Mouse (Mus musculus) liver, adult 2 months (tissue): ENCODE data around the gene Hhat. TPM values are rescaled to one million over a fixed set of nuclear protein-coding genes. Genes with fewer than 3 reads are reported as not detected.

Experiments
- DNase-seq: peaks from one replicate; pipeline ENCODE4 v3.0.0-alpha.2; 2011; ENCODE audit warnings: low read depth, low spot score; ENCODE audit errors: extremely low read depth
- H3K27ac ChIP-seq: fragments of 200-500 bp; replicated peaks from 2 replicates; pipeline ENCODE4 v1.5.1; 2012; ENCODE audit warnings: low read depth, mild to moderate bottlenecking, control low read depth, inconsistent platforms, low read length; ENCODE audit not compliant: insufficient read depth
- H3K27me3 ChIP-seq: fragments of 200-500 bp; 2 replicates; pipeline ENCODE4 v1.6.1; 2012; ENCODE audit warnings: mild to moderate bottlenecking, moderate library complexity, low read length, inconsistent platforms; ENCODE audit not compliant: control insufficient read depth, insufficient read depth
- H3K36me3 ChIP-seq: fragments of 200-500 bp; 2 replicates; pipeline ENCODE4 v1.6.1; 2012; ENCODE audit warnings: low read length, inconsistent platforms; ENCODE audit not compliant: control insufficient read depth, insufficient read depth
- H3K4me1 ChIP-seq: fragments of 200-500 bp; 2 replicates; pipeline ENCODE4 v1.6.1; 2011; ENCODE audit warnings: low read length; ENCODE audit not compliant: control insufficient read depth, insufficient read depth
- H3K4me3 ChIP-seq: fragments of 200-500 bp; 2 replicates; pipeline ENCODE4 v1.5.1; 2011; ENCODE audit warnings: low read depth, mild to moderate bottlenecking, control low read depth, low read length, moderate library complexity; ENCODE audit not compliant: insufficient read depth
- H3K79me2 ChIP-seq: fragments of 200-500 bp; 2 replicates; pipeline ENCODE4 v1.6.1; 2012; ENCODE audit warnings: inconsistent platforms, mild to moderate bottlenecking, low read length, moderate library complexity; ENCODE audit not compliant: control insufficient read depth, insufficient read depth
- H3K9ac ChIP-seq: fragments of 200-500 bp; 2 replicates; pipeline ENCODE4 v1.6.1; 2012; ENCODE audit warnings: low read depth, mild to moderate bottlenecking, control low read depth, inconsistent platforms, low read length
- CTCF ChIP-seq: fragments of 200-500 bp; IDR thresholded peaks from 2 replicates; pipeline ENCODE4 v1.5.1; 2011; ENCODE audit warnings: low read depth, low read length, control low read depth
- POLR2A ChIP-seq: fragments of 200-500 bp; IDR thresholded peaks from 2 replicates; pipeline ENCODE4 v1.6.1; 2011; ENCODE audit warnings: low read length, control low read depth; ENCODE audit not compliant: insufficient read depth; ENCODE audit errors: extremely low read depth
- WGBS: fragments of 180-500 bp; shearing (Covaris S2); methylation state at CpG from one replicate; pipeline ENCODE4 v1.1.7; 2018; 5-methylcytosine and 5-hydroxymethylcytosine counted together
- polyA plus RNA-seq: library from polyadenylated mRNA; depleted of rRNA; stranded (reverse); fragments of >200 nt; gene quantifications from 2 replicates; pipeline ENCODE4 v1.2.3, GENCODE M21; 2012
- total RNA-seq: library from RNA; depleted of rRNA; stranded (reverse); fragments of >200 nt; gene quantifications from 2 replicates; pipeline ENCODE4 v1.2.3, GENCODE M21; 2014

Hhat gene
- total and polyA plus RNA-seq, 2 experiments: 1.9 to 2.1 TPM

GRCm38 (mm10) chr1:192796201-192797010 is 25.4 kb upstream of the Hhat start:
- Histone ChIP-seq H3K79me2 (no peaks in the 10 kb centered on the region), H3K9ac (no peak overlapping the region), H3K36me3 (no peaks in the 10 kb centered on the region), H3K27me3 (no peaks in the 10 kb centered on the region), H3K4me3 (no peak overlapping the region), H3K4me1 (no peaks in the 10 kb centered on the region), H3K27ac (no peak overlapping the region)
- TF ChIP-seq CTCF (no peak), POLR2A (no peak)
- DNase-seq: no peak
- WGBS: 51% methylated on average over 12 of the region's 21 CpGs

DNA sequence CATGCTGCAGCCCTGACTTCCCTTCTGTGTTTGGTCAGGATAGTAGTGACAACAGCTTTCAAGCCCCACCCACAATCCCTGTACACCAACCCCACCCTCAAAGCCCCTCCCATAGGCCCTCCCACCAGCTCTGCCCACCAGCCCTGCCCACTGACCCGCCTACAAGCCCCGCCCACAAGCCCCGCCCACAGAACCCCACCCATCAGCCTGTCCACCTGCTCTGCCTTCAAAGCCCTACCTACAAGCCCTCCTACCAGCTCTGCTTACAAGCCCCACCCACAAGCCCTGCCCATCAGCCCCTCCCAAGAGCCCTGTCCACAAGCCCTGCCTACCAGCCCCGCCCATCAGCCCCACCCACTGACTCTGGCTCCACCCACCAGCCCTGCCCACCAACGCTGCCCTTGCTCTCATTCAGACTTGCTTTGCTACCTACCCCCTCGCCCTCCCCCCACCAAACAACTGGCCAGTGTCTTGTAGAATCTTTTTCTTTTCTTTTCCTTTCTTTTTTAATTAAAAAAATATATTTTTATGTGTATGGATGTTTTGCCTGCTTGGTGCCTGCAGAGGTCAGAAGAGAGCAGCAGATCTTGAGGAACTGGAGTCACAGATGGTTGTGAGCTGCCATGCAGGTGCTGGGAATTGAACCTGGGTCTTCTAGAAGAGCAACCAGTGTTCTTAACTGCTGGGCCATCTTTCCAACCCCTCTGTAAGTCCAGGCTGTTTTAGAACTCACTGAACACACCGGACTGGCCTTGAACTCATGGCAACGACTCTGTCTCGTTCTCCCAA is 24.1 kb upstream of the Hhat start:
- no peaks in the 10 kb centered on the region for H3K79me2 ChIP-seq
- no peaks in the 10 kb centered on the region for H3K27me3 ChIP-seq
- WGBS: 65% methylated on average over 9 of the region's 9 CpGs
- no peak overlapping the region for H3K4me3 ChIP-seq
- H3K36me3 ChIP-seq: no peaks in the 10 kb centered on the region
- no peak overlapping the region for H3K27ac ChIP-seq
- TF ChIP-seq CTCF: no peak
- no peak for TF ChIP-seq POLR2A
- DNase-seq: no peak
- no peaks in the 10 kb centered on the region for H3K4me1 ChIP-seq
- H3K9ac ChIP-seq: no peak overlapping the region

DNA sequence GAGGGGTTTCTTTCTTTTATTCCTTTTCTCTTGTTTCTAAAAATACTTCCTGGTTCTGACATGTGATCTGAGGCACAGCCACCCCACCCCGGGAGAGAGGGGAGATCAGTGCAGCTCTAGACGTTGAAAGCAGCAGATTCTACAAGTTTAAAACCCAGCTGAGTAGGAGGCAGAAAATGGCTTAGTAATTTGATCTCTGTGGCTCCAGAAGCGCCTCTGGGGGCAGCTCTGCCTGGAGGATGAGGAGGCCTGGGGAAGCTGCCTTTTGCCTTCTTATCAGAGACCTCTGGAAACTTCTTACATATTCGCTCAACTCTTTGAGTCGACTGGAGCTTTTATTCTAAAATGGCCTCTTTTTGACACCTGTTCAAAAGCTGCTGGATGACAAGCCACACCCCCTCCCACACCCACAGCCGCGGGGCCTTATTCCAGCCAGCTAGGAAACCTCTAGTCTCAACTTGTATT is 20.9 kb upstream of the Hhat start:
- no peak for DNase-seq
- Histone ChIP-seq H3K9ac (no peak overlapping the region), H3K4me1 (no peaks in the 10 kb centered on the region), H3K36me3 (no peaks in the 10 kb centered on the region), H3K79me2 (no peaks in the 10 kb centered on the region), H3K27me3 (no peaks in the 10 kb centered on the region), H3K4me3 (no peak overlapping the region), H3K27ac (no peak overlapping the region)
- TF ChIP-seq POLR2A: no peak
- no peak for TF ChIP-seq CTCF
- 35% methylated on average over 7 of the region's 7 CpGs for WGBS

- WGBS: 96% methylated on average over 4 of the region's 4 CpGs
- H3K9ac ChIP-seq: no peak overlapping the region
- no peak overlapping the region for H3K4me3 ChIP-seq
- TF ChIP-seq POLR2A (no peak), CTCF (peak; percentile 43; the same call in 1 of the 2 replicates)
- H3K36me3 ChIP-seq: no peaks in the 10 kb centered on the region
- no peaks in the 10 kb centered on the region for H3K4me1 ChIP-seq
- DNase-seq: no peak
- no peak overlapping the region for H3K27ac ChIP-seq
- no peaks in the 10 kb centered on the region for H3K27me3 ChIP-seq
- no peaks in the 10 kb centered on the region for H3K79me2 ChIP-seq
These were observed 19.4 kb upstream of the Hhat start for GRCm38 (mm10) chr1:192790442-192790841.

DNA sequence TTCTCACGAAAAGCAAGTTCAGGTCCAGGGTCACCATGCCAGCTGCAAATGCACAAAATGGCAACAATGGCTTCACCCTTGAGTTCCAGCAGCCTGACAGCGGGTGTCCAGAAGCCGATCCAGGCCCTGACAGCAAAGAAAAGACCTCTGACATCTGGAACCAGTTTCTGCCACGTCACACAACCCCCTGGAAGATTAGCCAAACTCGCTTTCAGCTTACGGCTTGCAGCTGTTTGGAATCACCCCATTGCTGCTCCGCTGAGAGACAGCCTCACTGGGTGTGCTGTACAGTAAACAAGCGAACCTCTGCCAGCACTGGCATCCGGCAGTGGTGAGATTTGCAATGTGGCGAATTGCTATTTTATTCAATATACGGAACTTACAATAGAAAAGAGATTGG is 18.8 kb upstream of the Hhat start:
- TF ChIP-seq POLR2A: no peak
- TF ChIP-seq CTCF: no peak
- Histone ChIP-seq H3K27me3 (no peaks in the 10 kb centered on the region), H3K79me2 (no peaks in the 10 kb centered on the region), H3K9ac (no peak overlapping the region), H3K27ac (no peak overlapping the region), H3K4me3 (no peak overlapping the region), H3K36me3 (no peaks in the 10 kb centered on the region), H3K4me1 (no peaks in the 10 kb centered on the region)
- WGBS: 84% methylated on average over 11 of the region's 11 CpGs
- DNase-seq: no peak

DNA sequence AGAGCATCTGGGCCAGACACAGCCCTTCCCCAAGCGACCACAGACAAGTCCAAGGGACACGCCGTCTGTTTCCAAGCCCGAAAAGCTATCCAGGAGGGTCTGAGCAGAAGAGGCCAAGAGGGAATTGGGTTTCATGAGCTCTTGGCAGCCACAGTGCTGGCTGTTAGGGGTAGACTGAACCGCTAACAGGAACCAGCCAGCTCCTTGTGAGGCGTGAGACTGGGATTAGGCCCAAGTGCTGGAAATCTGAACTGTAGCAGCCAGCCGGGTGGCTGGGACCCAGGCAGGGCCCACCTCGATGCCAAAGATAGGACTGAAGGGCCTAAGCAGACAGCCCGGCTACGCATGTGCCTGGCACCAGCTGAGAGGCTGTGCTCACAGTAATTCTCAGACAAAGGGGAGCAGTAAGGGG is 18.1 kb upstream of the Hhat start:
- no peak overlapping the region for H3K9ac ChIP-seq
- H3K27me3 ChIP-seq: no peaks in the 10 kb centered on the region
- no peak overlapping the region for H3K27ac ChIP-seq
- 88% methylated on average over 10 of the region's 10 CpGs for WGBS
- no peak for TF ChIP-seq POLR2A
- no peak for TF ChIP-seq CTCF
- DNase-seq: no peak
- no peaks in the 10 kb centered on the region for H3K79me2 ChIP-seq
- H3K4me1 ChIP-seq: no peaks in the 10 kb centered on the region
- no peak overlapping the region for H3K4me3 ChIP-seq
- H3K36me3 ChIP-seq: no peaks in the 10 kb centered on the region
